Mouse (Mus musculus): ENCODE data around the gene Myom1.

Gene Myom1

DNA sequence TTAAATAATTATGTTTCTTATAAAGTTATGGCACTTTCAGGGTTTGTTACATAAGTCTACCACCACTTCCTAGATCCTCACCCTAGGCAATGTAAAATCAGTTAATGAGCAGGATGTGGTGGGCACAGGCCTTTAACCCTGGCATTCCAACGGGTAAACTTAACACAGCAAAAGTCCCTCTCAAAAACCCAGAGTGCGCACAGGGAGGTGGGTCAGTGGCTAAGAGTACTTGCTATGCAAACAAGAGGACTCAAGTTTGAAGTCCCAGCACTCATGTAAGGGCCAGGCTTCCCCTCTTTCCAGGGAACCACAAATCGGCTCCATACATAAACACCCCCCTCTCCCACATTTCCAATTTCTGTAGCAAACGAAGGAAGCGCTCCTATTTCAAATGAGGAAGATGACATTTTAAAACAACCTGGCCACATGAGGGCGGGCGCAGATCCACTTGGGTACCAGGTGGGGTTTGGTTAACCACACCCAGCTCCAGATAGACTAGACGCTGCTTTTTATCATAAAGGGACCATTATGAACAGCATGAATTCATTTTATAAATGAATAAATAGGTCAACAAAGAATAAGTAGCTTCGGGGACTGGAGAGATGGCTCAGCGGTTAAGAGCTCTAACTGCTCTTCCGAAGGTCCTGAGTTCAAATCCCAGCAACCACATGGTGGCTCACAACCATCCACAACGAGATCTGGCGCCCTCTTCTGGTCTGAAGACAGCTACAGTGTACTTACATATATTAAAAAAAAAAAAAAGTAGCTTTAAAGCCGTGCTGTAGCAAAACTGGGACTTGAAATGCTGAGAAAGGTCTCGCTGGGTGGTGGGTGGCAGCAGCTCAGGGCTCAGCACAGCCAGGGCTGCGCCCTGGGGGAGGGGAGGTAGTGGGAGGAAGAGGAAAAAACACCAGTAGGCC, 10.5 kb upstream of the Myom1 start:
- DNase-seq, result peak; percentile 24 to 69

DNA sequence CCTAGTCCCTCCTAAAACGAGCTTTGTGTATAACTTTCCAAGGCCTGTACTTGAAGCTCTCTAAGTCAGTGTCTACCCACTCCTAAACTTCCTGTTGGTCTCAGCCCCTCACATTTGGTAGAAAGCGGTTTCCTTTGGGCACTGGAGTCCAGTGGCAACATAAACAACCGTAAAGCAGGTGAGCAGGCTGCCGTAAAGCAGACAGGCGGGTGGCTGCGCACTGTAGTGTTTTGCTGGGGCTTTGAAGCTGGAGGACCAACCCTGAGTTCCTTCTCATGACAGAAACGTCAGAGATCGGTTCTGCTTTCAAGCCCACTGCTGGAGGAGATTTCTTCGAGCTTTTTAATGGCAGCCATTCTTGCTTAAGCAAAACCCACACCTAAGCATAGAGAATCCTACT, 9.8 kb upstream of the Myom1 start:
- DNase-seq, result peak in 1 of 2 experiments; percentile 26

DNA sequence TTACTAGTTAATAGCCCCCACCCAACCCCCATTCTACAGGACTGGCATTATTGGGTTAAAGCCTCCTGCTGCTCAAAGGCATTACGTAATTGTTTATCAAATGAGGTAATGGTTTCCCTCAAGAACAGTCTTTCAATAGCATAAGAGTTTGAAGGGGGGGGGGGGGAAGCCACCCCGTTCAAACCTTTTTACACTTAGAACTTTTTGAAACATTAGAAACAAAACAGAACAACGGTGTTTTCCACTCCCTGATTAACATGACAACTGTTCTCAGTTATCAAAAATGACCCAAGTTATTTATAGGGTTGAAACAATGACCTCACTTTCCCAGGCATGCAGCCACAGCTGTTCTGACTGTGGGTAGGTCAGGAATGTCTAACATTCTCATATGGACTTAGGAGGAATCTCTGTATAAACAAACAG, 9.0 kb upstream of the Myom1 start:
- DNase-seq, result no peak

DNA sequence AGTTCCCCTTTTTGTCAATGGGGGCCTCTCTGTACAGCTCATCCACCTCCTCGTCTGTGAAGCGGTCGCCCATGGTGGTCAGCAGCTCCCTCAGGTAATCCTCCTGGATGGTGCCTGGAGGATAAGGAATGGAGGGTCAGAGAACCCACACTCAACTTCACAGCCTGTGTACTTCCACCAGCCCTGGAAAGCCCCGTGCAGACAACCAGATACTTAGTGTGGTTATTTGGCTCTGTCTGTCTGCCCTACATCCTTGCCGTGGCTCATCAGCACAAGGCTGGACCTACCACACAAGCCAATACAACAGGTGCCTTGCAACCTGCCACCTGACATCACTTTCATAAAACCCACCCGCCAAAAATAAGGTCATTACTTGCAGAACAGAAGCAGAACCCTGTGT, 7.8 kb upstream of the Myom1 start:
- no peak for DNase-seq

DNA sequence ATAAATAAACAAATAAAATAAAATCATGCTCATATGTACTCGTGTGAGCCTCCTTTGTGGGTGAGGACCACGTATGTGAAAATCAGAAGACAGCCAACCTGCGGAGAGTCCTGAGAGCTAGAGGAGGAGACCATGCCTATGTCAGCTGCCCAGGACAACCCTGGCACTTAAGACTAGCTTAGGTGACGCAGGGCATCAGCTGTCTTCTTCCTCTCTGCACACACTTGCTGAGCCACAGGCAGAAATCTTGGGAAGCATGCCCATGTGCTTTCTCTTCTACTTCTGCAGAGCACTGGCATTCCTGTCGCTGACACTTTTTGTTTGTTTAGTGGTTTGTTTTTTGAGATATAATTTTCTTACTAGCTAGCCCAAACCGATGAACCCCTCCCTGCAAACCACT, 6.9 kb upstream of the Myom1 start:
- DNase-seq, result peak in 1 of 2 experiments; percentile 10

DNA sequence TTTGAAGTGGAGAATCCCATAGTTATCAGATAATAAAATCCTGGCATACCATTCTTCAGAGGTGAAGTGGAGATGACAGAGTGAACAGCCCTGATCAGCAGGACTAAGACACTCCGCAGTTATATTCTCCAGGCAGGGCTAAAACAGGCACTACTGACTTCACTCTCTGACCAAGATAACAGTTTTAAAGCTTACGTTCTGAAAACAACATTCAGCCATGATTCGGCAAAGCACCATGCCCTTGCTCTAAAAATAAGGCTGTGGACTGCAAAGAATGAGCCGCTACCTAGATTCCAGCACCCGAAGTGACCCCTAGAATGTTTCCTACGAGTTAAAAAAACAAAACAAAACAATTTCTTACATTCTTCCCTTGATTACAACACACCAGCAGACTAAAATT, 4.6 kb upstream of the Myom1 start:
- DNase-seq, result peak in 1 of 2 experiments; percentile 3

DNA sequence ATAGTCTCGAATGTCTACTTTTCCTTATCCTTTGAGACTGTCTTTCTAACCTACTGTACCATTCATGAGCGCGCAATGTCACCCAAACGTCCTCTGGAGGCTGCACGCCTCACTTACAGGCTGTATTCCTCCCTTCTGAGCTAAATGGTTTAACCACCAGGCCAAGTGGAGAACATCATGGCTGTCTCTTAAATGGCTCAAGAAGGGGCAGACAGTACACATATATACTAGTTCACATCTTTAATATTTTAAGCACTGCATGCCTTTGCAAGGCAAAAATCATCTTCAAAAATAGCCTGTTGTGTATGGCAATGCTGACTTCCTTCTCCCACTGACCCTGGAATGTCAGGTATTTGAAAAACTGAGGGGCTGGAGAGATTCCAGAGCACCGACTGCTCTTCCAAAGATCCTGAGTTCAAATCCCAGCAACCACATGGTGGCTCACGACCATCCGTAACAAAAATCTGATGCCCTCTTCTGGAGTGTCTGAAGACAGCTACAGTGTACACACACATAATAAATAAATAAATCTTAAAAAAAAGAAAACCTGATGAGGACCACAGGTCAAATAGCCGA, 3.9 kb upstream of the Myom1 start:
- peak in 1 of 2 experiments; percentile 13 for DNase-seq

DNA sequence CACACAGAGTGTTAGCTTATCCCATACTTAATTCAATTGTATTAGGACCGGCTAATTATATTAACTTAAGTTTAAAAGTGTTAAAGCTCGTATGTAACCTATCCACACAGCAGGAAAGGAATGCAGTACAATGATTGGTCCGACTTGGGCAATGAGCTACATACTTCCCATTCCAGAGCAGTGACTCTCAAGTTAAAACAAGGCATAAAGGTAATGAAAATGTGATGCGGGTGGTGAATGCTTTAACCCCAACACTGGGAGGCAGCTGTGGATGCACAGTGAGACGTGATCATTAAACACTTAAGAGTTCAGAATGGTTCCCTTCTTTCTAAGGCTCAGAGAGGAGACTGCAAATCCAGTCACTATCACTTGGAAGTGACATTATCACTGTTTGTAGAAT, 3.2 kb upstream of the Myom1 start:
- peak in 1 of 2 experiments; percentile 29 for DNase-seq

DNA sequence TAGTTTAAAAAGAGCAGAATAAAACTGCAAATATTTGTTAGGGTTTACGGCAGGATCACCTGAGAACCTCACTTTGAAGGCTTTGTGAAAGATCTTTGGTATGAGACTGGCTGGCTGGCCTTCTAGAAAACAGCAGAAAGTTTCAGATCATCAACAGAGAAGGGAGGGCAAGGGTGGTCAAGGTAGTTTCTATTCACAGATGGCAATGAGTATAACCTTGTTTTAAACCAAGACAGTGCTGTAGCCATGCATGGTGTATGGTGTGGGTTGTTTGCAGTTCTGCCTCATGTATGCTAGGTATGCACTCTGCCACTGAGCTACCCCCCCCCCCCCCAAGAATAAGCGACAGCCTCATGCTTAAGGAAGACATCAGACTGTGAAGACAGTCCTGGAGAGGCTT, 2.2 kb upstream of the Myom1 start:
- peak in 1 of 2 experiments; percentile 2 for DNase-seq

DNA sequence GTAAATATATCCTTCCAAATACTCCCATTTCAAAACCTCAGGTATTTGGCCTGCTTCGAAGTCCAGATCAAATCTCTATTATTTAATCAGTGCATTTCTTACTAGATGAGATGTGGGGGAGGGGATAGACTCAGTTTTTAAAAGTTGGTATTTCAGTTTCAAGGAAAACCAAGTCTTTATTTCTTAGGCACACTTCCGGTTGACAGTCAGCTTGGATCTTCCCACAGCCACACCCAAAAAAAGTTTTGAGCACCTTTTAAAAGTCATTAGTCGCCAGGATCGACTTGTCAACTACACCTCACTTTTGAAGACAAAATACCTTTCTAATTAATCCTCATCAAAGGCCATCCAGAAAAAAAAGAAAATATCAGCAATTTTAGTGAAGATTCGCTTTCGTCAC, 1.4 kb upstream of the Myom1 start:
- DNase-seq, result peak in 1 of 2 experiments; percentile 6

DNA sequence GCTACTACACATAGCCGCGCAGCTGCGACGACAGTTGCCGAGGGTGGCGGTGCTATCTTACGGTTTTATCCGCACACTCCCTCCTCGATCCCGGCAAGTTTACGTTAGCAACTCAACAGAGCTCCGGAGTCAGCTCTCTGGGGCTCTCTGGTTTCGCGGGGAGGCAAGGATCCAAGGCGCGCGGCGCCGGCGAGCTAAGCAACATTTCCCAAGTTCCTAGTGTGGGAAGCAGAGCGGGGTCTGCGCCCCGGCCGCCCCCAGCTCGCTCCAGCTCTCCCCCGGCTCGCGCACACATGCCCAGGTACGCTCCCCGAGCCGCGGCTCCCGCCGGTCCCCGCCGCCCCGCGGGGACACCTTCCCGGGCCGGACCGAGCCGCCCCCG, 743 bp upstream of the Myom1 start:
- peak in 1 of 2 experiments; percentile 51 for DNase-seq

DNA sequence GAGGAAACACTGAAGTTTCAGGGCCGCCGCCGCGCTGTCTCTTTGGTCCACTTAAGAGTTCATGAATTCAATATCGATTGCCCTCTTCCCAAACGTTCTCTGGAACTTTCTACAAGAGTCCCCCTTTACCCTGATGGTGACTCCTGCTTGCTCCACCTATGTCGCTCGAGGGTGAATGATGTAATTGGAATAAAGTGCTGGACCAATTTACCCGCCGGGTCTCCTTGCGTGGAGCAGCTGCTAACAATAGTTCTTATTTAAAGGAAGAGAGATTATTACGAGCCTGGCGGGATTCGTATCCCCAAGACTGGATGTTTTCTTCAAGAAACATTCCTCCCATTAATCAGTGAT, 286 bp downstream of the Myom1 start, which contains the start of gene Myl12a:
TSS of gene Myl12a (minus strand) at position 135 of the 351 bp plus-strand sequence.
- no peak for DNase-seq

DNA sequence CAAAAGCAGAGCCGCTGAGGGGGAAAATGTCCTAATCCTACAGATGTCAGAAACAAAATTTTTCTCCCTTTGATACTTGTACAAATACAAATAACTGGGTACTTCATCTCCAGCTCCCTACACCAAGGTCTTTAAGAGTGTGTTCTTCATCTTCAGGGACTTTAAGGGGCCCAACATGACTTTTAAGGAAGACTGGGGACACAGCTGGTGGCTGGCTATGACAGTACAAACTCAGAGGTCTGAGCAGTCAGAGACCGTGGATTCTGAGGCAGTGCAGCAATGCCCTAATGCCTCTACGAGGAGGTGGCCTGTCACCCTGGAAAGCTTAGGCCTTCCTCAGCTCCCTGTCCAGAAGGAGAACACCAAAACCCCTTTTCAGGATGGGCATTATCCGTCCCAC, 679 bp downstream of the Myom1 start:
- peak in 1 of 2 experiments; percentile 30 for DNase-seq

DNA sequence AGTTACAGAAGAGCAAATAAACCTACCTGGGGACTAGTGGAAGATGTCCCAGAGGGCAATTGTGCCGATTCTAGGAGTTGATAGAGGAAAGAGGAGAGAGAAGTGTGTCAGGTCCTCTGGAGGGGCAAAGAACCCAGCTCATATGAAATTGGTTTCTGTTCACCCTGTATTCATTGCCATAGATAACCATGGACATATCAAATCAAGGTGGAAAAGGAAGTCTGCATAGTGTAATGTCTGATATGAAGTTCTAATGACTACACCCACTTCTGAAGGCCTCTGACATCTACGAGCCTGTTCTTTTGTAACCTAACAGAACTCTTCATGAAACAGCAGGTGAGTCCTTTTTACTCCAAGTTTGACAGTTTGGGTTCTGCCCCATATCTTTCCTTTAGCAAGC, 1.3 kb downstream of the Myom1 start:
- DNase-seq, result peak in 1 of 2 experiments; percentile 9

DNA sequence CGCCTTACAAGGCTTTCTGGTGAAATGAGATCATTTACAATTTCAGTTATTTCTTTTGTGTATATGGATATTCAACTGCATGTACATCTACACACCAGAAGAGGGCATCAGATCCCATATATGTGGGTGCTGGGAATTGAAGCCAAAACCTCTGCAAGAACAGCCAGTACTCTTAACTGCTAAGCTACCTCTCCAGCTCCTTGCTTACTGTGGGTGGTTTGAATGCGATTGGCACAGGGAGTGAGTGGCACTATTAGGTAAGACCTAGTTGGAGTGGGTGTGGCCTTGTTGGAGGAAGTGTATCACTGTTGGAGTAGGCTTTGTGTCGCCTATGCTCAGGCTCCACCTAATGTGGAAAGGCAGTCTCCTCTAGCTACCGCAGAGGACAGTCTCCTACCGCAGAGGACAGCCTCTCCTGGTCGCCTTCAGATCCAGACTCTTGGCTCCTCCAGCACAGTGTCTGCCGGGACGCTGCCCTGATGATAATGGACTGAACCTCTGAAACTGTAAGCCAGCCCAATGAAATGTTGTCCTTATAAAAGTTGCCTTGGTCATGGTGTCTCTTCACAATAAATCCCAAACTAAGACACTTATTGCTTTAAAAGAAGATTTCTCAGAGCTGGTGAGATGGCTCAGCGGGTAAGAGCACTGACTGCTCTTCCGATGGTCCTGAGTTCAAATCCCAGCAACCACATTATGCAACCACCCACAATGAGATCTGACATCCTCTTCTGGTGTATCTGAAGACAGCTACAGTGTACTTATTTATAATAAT, 1.9 kb downstream of the Myom1 start:
- DNase-seq, result no peak

DNA sequence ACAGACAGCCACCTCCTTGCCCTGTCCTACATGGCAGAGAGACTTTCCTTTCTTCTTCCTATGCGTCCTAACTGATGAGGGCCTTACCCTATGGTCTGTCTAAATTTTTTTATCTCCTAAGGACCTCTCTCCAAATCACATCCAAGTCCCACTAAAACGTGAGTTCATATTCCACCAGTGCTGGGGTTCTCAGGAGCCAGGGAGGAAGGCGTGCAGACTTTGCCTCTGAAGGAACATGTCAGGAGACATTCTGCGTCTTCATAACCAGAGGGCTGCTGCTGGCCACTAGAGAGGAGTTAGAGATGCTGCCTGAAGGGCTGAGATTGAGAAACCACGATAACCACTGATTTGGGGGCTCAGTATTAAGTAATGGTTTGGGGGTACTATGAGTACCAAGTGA, 4.5 kb downstream of the Myom1 start:
- no peak for DNase-seq

DNA sequence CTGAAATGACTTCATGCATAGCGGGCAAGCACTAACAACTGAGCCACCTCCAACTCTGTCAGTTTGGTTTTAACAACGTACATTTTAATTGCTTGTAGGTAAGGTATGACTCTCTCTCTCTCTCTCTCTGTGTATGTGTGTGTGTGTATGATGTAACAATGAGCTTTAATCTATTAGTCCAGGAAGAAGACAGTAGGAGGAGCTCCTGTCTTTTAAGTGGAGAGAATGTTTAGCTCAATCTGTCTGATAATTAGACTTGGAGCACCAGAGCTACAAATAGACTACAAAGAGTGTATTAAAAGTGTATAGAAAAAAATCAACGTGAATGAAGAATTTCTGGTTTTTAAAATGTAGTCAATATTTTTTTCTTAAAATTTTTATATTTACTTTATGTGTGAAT, 6.2 kb downstream of the Myom1 start:
- no peak for DNase-seq

DNA sequence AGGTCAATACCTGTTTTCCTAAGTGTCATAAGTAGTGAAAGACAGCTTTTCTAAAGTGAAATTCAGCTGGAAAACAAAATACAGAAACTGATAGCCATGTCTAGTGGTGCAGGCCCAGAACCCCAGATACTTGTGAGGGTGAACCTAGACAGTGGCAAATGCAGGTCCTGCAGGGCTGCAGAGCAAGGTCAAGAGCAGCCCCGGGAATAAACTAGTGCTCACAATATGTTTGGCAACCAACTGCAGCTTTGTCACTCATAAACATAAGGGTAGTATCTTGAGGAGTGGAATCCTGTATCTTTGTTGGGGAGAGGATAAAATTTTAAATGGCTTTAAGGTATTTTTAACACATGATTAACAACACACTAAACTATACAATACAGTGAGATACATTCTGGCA, 7.3 kb downstream of the Myom1 start:
- DNase-seq, result no peak

DNA sequence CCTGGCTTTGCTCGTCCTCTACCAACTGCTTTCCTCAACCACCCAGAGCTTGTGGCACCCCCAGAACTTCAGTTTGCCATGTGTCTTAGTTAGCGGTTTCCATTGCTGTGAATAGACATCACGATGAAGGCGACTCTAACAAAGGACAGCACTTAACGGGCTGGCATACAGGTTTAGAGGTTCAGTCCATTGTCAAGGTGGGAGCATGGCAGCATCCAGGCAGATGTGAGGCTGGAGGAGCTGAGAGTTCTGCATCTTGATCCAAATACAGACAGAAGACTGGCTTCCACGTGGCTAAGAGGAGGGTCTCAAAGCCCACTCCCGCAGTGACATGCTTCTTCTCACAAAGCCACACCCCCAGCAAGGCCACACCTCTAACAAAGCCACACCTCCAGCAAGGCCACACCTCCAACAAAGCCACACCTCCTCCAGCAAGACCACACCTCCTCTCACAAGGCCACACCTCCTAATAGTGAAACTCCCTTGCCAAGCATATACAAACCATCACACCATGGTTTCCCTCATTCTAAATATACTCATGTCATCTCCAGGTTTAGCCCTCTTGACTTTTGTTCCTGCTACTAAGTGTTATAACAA, 8.3 kb downstream of the Myom1 start:
- no peak for DNase-seq

DNA sequence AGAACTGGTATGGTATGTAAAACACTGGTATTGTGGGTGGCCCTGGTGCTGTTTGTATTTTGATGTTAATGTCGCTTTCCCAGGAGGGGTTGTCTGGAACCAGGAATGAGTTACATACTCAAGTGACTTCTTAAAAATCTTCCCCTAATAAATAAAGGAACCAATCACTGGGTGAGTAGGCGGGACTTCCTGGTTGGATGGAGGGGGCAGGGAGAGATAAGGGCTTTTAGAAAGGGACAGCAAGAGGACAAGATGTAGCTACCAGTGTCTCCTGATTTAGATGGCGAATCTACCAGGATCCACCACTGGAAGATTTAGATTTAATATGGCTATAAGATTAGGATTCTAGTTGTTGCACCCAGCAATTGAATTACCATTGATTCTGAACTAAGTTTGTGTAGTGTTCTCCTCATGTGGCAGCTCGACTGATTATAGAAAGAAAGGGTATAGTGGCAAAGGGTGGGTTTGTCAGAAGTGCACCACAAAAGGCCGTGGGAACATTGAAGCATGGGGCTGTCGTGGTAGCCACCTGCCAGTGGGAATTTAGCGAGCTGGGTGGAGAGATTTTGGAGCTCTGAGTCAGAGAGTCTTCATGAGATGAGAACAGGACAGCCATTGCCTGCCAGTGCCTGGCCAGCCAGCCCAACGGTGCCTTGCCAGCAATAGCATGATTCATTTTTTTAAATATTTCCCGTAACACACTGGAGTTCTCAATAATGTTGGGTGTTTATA, 9.7 kb downstream of the Myom1 start:
- no peak for DNase-seq

DNA sequence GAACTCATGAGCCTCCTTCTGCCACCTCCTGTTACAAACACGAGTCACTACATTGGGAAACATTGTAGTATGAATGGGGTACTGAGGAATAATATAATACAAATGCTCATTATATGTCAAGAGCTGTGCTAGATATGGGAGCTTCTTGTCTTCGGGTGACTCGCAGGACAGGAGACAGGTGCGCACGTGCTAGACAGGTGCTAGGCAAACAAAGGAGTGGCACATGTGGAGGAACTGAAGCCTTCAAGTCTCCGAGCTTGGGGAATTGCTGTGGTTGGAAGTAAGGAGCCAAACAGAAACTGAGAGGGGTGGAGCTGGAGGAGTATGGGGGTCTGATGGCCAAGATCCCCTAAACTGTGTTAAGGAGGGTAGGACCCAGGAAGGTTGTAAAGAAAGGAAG, 10.7 kb downstream of the Myom1 start:
- DNase-seq, result no peak

DNA sequence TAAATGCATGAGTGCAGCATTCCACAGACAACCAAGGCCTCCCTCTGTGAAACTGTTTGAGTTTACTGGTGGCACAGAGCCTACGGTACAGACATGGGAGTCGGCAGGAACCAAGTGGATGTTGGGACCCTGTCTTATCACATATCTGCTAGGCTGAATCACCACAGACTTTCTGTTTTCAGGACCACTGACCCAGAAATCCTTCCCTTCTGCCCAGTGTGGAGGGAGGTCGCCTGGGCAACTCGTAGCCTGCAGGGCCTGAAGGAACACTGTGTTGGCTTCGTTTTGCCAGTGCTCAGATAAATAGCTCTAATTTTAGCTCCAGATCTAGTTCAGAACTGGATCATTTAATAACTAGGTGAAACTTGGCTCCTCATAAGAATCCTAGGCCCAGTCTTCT, 12.5 kb downstream of the Myom1 start:
- peak in 1 of 2 experiments; percentile 44 for DNase-seq

All from kidney, postnatal 25 days (tissue).